Mouse (Mus musculus): ENCODE measurements around the gene Nup133. TPM values are rescaled to one million over a fixed set of nuclear protein-coding genes. Genes with fewer than 3 reads are reported as not detected.
"Not testable (repeated sequence)": the region's sequence is repeated elsewhere in the genome, so short reads cannot be mapped to it uniquely, and the experiment has no call there.

Gene Nup133
- total RNA-seq (2021), result 10 to 100 TPM; 32.2 to 33.4 TPM
- long read RNA-seq, experiment 1, full-length matches to known transcripts, result 12 of 20 reads
- long read RNA-seq, experiment 1, partial matches to known transcripts, result 6 of 20 reads
- long read RNA-seq, experiment 1, other reads (novel, unspliced or antisense), result 2 of 20 reads
- long read RNA-seq, experiment 2, full-length matches to known transcripts, result 40 of 57 reads
- long read RNA-seq, experiment 2, partial matches to known transcripts, result 9 of 57 reads
- long read RNA-seq, experiment 2, other reads (novel, unspliced or antisense), result 8 of 57 reads

GRCm38 (mm10) chr8:123948942-123949685 lies at the start of gene Nup133:
Gene Nup133, minus strand, starts transcription at chr8:123949265.
- DNase-seq (ENCODE audit: low spot score in 2 of 2), result peak; percentile 99 to 100

DNA sequence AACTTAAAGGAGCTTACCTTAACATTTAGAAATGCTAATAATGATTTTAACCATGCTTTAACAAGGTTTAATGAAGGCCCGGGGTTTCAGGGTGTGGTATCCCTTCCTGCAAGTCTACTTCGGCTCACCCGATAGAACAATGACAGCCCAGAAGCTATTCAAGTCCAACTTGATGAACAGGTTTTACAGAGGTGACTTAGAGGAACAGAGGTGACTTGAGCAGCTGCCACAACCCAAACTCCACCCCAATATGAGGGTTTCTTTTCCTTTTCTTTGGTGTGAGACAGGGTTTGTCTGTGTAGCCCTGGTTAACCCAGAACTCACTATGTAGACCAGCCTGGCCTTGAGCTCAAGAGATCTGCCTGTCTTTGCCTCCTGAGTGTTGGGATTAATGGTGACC lies 44.9 kb upstream of the Nup133 start:
- no peak for DNase-seq (ENCODE audit: low spot score in 2 of 2)

- DNase-seq (ENCODE audit: low spot score in 2 of 2), result no peak
Observed at GRCm38 (mm10) chr8:123993597-123993996, 44.5 kb upstream of the Nup133 start.

DNA sequence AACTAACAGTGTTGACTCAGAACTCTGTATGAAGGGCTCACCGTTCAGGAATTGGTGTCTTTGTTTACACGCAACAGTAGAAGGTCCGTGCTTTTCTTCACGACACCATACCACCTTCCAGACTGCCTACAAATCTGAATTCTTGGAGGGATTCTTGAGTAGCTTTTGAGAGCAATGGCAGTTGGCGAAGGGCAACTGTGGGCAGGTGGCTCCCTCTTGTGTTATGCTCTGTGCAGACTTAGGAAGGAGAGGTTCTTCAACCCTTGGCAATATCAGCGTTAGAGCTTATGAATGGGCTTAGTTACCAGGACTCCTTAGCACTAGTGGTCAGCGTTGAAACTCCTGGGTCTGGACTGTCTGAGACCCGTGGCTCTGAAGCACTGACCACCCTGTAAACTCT lies 43.5 kb upstream of the Nup133 start:
- no peak for DNase-seq (ENCODE audit: low spot score in 2 of 2)

GRCm38 (mm10) chr8:123990277-123991049 lies 41.4 kb upstream of the Nup133 start:
- no peak for DNase-seq (ENCODE audit: low spot score in 2 of 2)

- DNase-seq (ENCODE audit: low spot score in 2 of 2), result no peak
Observed at GRCm38 (mm10) chr8:123989128-123989527, 40.1 kb upstream of the Nup133 start.

GRCm38 (mm10) chr8:123988605-123989038 lies 39.6 kb upstream of the Nup133 start:
- no peak for DNase-seq (ENCODE audit: low spot score in 2 of 2)

DNA sequence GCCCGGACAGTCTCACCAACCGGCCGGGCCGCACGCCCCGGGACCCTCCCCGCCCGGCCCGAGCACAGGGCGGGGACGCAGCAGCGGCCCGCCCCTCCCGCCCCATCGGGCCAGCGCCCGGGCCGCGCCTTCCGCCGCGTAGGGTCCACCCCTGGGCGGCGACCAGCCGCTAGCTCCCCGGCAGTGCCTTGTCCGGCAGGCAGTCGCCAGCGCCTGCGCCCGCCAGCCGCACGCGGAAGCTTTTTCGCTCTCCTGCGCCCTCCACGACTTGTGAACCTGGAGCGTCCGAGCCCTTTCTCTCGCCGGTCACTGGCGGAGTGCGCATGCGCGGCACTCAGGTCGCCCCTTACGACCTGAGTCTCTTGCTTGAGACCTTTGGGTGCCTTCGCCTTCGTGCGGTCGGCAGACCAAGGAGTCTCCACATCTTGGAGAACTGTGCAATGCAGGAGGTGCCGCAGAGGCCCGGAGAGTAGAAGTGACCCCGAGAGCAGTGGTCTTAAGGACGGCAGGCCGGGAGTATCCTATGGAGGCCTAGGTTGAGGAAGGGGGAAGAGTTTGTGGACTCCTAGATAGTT lies 33.8 kb upstream of the Nup133 start, which contains the start of gene Abcb10:
Abcb10 (minus strand) TSS at position 297 of the 575 bp plus-strand sequence.
- DNase-seq (ENCODE audit: low spot score in 2 of 2), result peak; percentile 79 to 81

- peak; percentile 17 to 26 for DNase-seq (ENCODE audit: low spot score in 2 of 2)
Observed at GRCm38 (mm10) chr8:123982291-123982793, 33.3 kb upstream of the Nup133 start.

DNA sequence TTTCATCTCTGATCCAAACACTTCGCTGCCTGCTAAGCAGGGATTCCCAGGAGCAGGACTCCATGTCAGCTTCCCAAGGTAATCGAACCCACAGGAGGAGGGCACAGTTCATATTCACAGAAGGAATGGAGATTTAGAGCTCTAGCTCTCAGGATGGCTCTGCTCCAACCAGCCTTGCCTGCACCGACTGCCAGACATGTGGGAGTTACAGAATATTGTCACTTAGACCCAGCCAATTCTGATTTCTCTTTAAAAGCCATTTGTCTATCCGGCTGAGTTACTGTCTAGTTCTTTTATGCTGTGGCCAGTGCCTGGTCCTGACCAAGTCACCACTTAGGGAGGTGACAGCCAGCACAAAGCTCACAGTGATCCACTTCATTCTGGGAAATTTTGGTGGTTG lies 32.6 kb upstream of the Nup133 start:
- DNase-seq (ENCODE audit: low spot score in 2 of 2), result no peak

DNA sequence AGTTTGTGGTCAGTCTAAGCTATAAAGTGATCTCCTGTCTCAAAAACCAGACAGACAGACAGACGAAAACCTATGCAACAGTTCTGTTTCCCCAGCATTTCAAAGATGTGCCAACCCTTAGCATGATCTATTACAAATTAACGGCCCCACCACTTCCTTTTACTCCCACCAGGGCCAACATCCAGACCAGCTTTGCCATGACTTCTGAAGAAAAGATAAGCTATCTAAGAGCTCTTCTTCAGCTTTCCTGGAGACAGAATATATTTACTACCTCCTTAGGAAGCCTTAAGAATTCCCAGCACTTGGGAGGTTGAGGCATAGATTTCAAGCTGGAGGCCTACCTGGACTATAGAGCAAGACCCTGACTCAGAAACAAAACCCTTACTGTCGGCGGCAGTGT lies 31.2 kb upstream of the Nup133 start:
- DNase-seq (ENCODE audit: low spot score in 2 of 2), result no peak

DNA sequence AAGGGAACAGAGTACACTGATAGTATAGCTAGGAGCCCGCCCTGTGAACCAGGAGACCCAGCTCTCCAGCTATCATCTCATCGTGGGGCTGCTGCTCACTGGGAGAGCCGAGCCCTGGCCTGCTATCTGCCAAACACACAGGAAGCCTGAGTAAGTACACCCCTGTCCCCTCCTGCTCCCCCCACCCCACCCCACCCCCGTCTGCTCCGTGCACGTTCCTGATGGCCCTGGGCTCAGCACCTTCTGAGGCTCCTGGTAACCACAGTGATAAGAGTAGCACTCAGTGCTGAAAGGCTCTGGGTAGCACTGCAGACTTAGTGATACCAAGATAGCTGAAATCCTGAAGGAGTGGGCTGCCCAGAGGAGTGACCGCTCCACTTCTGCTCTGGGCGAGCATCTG lies 29.9 kb upstream of the Nup133 start:
- DNase-seq (ENCODE audit: low spot score in 2 of 2), result no peak

DNA sequence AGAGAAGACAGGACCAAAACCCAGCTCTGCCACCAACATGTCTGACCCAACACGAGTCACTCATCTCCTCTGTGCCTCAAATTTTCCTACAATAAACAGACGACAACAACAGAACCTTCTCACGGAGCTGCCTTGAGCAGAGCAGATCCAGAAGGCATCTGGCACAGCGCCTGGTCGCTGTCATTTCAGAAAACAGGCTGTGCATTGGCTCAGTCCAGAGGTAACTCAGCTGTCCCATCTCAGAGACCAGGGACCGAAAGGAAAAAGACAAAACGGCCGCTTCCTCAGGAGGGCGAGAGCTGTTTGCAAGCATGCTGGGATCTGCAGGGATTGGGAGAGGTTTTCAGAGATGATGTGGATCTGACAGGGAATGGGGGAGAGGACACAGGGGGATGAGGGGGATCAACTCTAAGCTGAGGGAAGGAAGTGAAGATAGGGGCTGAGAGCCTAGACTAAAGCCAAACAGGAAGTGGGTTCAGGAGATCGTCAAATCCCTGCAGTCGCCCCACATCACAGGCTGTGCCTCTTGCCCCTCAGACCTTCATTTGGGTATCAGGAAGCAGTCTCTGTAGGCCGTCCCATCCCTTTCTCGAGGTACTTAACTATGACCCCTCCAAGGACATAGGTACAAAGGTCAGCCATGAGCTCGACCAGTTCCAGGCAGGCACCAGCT lies 29.2 kb upstream of the Nup133 start:
- no peak for DNase-seq (ENCODE audit: low spot score in 2 of 2)

DNA sequence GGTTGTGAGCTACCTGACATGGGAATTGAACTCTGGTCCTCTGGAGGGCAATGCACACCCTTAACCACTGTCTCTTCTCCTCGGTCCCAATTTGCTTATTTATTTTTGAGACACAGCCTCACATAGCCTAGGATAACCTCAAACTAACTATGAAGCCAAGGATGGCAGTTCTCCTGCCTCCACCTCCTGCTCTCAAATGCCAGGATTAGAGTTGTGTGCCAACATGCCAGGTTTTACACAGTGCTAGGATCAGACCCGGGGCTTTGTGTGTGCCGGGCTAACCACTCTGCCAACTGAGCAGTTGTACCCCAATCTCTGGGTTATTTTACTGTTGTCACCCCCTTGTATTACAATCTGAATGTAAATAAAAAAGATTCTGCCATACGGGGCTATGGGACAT lies 28.4 kb upstream of the Nup133 start:
- DNase-seq (ENCODE audit: low spot score in 2 of 2), result no peak

DNA sequence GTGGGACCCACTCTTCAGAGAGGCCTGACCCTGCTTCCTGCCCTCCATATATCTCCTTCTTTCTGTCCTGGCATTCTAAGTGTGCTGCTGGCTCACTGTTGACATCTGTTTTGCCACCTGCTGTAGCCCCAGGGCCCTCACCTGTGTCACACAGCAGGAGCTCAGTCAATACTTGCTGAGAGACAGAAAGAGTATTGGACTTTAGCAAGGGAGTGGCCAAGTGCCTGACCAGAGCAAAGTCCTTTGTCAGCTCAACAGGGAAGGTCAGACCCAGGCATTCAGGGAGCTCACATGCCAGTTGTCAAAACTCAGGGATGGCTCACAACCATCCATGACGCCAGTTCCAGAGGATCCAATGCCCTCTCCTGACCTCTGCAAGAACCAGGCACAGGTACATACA lies 24.4 kb upstream of the Nup133 start:
- DNase-seq (ENCODE audit: low spot score in 2 of 2), result no peak

- DNase-seq (ENCODE audit: low spot score in 2 of 2), result no peak
Observed at GRCm38 (mm10) chr8:123966896-123967295, 17.8 kb upstream of the Nup133 start.

GRCm38 (mm10) chr8:123961371-123961770 lies 12.3 kb upstream of the Nup133 start:
- no peak for DNase-seq (ENCODE audit: low spot score in 2 of 2)

- not testable (repeated sequence) for DNase-seq (ENCODE audit: low spot score in 2 of 2)
Observed at GRCm38 (mm10) chr8:123960556-123960955, 11.5 kb upstream of the Nup133 start.

GRCm38 (mm10) chr8:123960056-123960455 lies 11.0 kb upstream of the Nup133 start:
- DNase-seq (ENCODE audit: low spot score in 2 of 2), result no peak

DNA sequence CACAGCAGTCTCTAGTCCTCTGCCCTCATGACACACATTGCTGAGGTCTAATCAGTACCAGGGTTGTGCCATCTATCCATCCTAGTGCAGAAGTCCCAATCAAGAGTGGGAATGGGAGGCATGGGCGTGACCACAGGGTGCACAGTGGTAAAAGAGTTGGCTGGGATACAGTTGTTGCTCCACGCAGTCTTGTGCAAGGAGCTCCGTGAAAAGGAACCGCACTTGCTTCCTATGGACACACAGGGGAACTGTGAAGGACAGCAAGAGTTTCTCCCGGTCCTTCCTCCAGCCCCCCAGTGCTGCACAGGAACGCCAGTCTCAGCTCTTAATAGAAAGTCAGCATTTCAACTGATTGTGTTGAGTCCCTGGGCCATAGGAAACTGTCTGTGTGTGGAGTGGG lies 10.4 kb upstream of the Nup133 start:
- no peak for DNase-seq (ENCODE audit: low spot score in 2 of 2)

- DNase-seq (ENCODE audit: low spot score in 2 of 2), result no peak
Observed at GRCm38 (mm10) chr8:123958130-123958529, 9.1 kb upstream of the Nup133 start.
